Mouse (Mus musculus) heart, embryonic 16.5 days (tissue): ENCODE results near the gene Snorc. TPM values are rescaled to one million over a fixed set of nuclear protein-coding genes. Genes with fewer than 3 reads are reported as not detected.

Experiments used
- ATAC-seq: fragments of 200-750 bp; cut with Nextera tagmentation; replicated peaks from 2 replicates; pipeline ENCODE4 v1.8.0; 2017; ENCODE audit warnings: moderate number of reproducible peaks; ENCODE audit not compliant: insufficient read depth, low FRiP score; ENCODE audit errors: extremely low read depth
- H3K27ac ChIP-seq: fragments of 300-500 bp; sonication (generic); 2 replicates; pipeline ENCODE4 v1.5.1; 2014; ENCODE audit warnings: mild to moderate bottlenecking, low read length, control low read depth, moderate library complexity
- H3K27me3 ChIP-seq: fragments of 300-500 bp; sonication (generic); 2 replicates; pipeline ENCODE4 v1.6.1; 2014; ENCODE audit warnings: low read length, mixed read lengths; ENCODE audit not compliant: control insufficient read depth, insufficient read depth
- H3K36me3 ChIP-seq: fragments of 300-500 bp; sonication (generic); 2 replicates; pipeline ENCODE4 v1.6.1; 2014; ENCODE audit not compliant: control insufficient read depth, insufficient read depth
- H3K4me1 ChIP-seq: fragments of 300-500 bp; sonication (generic); 2 replicates; pipeline ENCODE4 v1.6.1; 2014; ENCODE audit warnings: low read length, mixed read lengths; ENCODE audit not compliant: control insufficient read depth, insufficient read depth
- H3K4me2 ChIP-seq: fragments of 300-500 bp; sonication (generic); 2 replicates; pipeline ENCODE4 v1.6.1; 2014; ENCODE audit warnings: low read depth, mild to moderate bottlenecking, control low read depth, low read length
- H3K4me3 ChIP-seq: fragments of 300-500 bp; sonication (generic); 2 replicates; pipeline ENCODE4 v1.5.1; 2014; ENCODE audit warnings: mild to moderate bottlenecking, control low read depth, low read length
- H3K9ac ChIP-seq: fragments of 300-500 bp; sonication (generic); 2 replicates; pipeline ENCODE4 v1.6.1; 2014; ENCODE audit warnings: low read length, control low read depth
- H3K9me3 ChIP-seq: fragments of 300-500 bp; sonication (generic); replicated peaks from 2 replicates; pipeline ENCODE4 v1.6.1; 2016; ENCODE audit warnings: low read length; ENCODE audit not compliant: control insufficient read depth
- WGBS: fragments of 180-500 bp; shearing (Covaris S2); extraction: QIAGEN DNeasy Blood & Tissue Kit; methylation state at CpG from one replicate; pipeline ENCODE4 v1.1.7; 2014; 5-methylcytosine and 5-hydroxymethylcytosine counted together
- polyA plus RNA-seq: library from polyadenylated mRNA; unstranded; fragments of >200 nt; fragmentation: Nextera tagmentation; extraction: Ambion mirVana; gene quantifications from 2 replicates; pipeline ENCODE4 v1.2.1, GENCODE M21; 2015

Gene Snorc
- polyA plus RNA-seq, 1 experiment from 2014 or later: not detected

GRCm38 (mm10) chr1:87468321-87468720, 1.8 kb upstream of the Snorc start:
- no peaks in the 10 kb centered on the region for H3K4me1 ChIP-seq
- no peak overlapping the region for H3K9ac ChIP-seq
- no peak overlapping the region for H3K4me3 ChIP-seq
- no peak overlapping the region for H3K4me2 ChIP-seq
- H3K27ac ChIP-seq: no peak overlapping the region
- 71% methylated on average over 6 of the region's 6 CpGs for WGBS
- H3K27me3 ChIP-seq: no peaks in the 10 kb centered on the region
- H3K9me3 ChIP-seq: no peaks in the 10 kb centered on the region
- H3K36me3 ChIP-seq: no peaks in the 10 kb centered on the region
- no peak for ATAC-seq

DNA sequence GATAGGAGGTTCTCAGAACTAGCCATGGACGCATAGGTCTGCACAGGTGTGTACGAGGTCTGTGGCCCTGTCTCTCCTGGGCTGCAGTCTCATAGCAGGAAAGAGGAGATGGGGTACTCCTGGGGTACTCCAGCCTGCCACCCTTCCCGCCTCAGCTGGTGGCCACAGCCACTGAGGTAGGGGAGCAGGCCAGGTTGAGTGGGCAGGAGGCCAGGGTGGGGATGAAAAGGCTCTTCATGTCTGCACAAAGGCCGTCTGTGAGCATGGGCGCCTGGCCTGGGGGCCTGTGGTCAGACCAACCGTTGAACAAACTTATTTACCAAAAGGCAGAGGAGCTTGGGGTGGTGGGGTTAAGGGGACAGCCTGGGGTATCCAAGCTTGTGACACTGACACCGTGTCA, 1.8 kb downstream of the Snorc start:
- Histone ChIP-seq H3K4me2 (no peak overlapping the region), H3K9ac (no peak overlapping the region), H3K27me3 (peaks cover 24% of the 10 kb centered on the region), H3K4me3 (no peak overlapping the region), H3K9me3 (no peaks in the 10 kb centered on the region), H3K27ac (no peak overlapping the region), H3K36me3 (no peaks in the 10 kb centered on the region), H3K4me1 (peaks cover 3% of the 10 kb centered on the region; the same call in 1 of the 2 replicates)
- WGBS: 76% methylated on average over 7 of the region's 7 CpGs
- ATAC-seq: no peak

- no peak overlapping the region for H3K9ac ChIP-seq
- H3K4me3 ChIP-seq: no peak overlapping the region
- no peak overlapping the region for H3K27ac ChIP-seq
- H3K9me3 ChIP-seq: no peaks in the 10 kb centered on the region
- WGBS: 65% methylated on average over 7 of the region's 7 CpGs
- H3K4me1 ChIP-seq: peaks cover 3% of the 10 kb centered on the region; the same call in 1 of the 2 replicates
- no peaks in the 10 kb centered on the region for H3K36me3 ChIP-seq
- ATAC-seq: no peak
- H3K4me2 ChIP-seq: no peak overlapping the region
- peaks cover 29% of the 10 kb centered on the region for H3K27me3 ChIP-seq
These were observed 2.5 kb downstream of the Snorc start for GRCm38 (mm10) chr1:87472576-87472975.

DNA sequence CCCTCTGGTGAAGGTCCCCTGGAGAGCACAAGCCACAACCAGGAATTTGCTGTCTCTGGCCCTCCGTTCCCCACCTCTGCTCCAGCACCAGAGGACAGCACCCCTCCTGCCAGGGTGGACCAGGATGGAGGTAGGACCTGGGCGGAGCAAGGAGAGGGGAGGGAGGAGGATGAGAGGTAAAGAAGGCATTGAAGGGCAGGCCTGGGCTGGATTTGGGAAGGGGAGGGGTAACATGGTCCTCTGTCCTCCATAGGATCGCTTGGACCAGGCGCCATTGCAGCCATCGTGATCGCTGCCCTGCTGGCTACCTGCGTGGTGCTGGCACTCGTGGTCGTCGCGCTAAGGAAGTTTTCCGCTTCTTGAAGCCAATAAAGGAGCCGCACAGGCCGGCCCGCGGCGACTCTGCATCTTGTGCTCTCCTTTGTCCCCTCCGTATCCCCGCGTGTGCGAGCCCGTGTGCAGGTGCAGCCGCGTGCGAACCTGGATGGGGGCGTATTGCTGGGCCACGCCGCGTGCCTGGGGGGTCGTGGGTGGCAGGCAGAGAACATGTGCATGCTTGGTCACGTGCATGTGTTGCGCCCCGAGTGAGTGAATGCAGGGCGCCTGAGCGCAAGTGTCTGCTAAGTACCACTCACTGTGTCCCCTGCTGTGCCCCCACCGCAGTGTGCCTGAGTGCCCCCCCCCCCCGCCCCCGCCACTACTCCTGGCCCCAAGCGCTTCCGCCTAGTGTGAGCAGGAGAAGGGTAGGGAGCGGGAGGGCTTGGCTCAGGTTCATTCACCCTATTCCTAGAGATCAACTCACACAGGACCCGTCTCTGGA, 5.2 kb downstream of the Snorc start:
- Histone ChIP-seq H3K9ac (no peak overlapping the region), H3K27ac (no peak overlapping the region)

GRCm38 (mm10) chr1:87482546-87482945, 12.5 kb downstream of the Snorc start:
- H3K9ac ChIP-seq: no peak overlapping the region
- ATAC-seq: no peak

More for the DNA sequence above, 5.2 kb downstream of the Snorc start:
- no peak for ATAC-seq
- peaks cover 29% of the 10 kb centered on the region for H3K27me3 ChIP-seq
- H3K4me1 ChIP-seq: peaks cover 3% of the 10 kb centered on the region; the same call in 1 of the 2 replicates
- H3K4me2 ChIP-seq: peak overlapping the region; percentile 59
- H3K9me3 ChIP-seq: no peaks in the 10 kb centered on the region
- no peaks in the 10 kb centered on the region for H3K36me3 ChIP-seq
- peak overlapping the region; percentile 41 for H3K4me3 ChIP-seq
- 2% methylated on average over 39 of the region's 42 CpGs for WGBS

DNA sequence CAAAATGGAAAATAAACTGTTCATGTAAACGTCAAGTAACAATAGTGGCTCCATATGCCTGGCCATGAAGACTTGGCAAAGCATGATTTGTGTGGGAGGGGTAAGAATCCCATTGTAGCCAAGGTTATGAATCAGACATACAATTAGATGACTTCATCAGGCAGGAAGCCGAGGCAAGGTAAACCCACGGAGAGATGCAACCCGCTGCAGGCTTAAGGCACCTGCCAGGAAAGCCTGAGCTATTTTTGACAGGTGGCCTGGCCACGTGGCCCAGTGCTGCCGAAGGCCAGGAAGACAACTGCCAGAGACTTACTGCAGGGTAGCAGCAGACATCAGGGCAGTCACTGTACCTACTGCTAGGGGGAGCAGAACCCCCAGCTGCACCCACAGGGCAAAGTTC, 16.3 kb downstream of the Snorc start:
- no peaks in the 10 kb centered on the region for H3K36me3 ChIP-seq
- no peaks in the 10 kb centered on the region for H3K27me3 ChIP-seq
- no peak for ATAC-seq
- H3K27ac ChIP-seq: no peak overlapping the region
- H3K4me2 ChIP-seq: no peak overlapping the region
- H3K9ac ChIP-seq: no peak overlapping the region
- H3K9me3 ChIP-seq: no peaks in the 10 kb centered on the region
- WGBS: 49% methylated on average over 6 of the region's 6 CpGs
- H3K4me1 ChIP-seq: no peaks in the 10 kb centered on the region
- no peak overlapping the region for H3K4me3 ChIP-seq

More at GRCm38 (mm10) chr1:87482546-87482945, 12.5 kb downstream of the Snorc start:
- H3K4me1 ChIP-seq: no peaks in the 10 kb centered on the region
- no peak overlapping the region for H3K4me3 ChIP-seq
- no peak overlapping the region for H3K27ac ChIP-seq
- WGBS: 85% methylated on average over 4 of the region's 4 CpGs
- no peak overlapping the region for H3K4me2 ChIP-seq
- no peaks in the 10 kb centered on the region for H3K27me3 ChIP-seq
- no peaks in the 10 kb centered on the region for H3K36me3 ChIP-seq
- no peaks in the 10 kb centered on the region for H3K9me3 ChIP-seq

GRCm38 (mm10) chr1:87492285-87492684, 22.2 kb downstream of the Snorc start:
- no peak overlapping the region for H3K4me2 ChIP-seq
- H3K9me3 ChIP-seq: peaks cover 3% of the 10 kb centered on the region; the same call in 1 of the 2 replicates
- H3K4me1 ChIP-seq: no peaks in the 10 kb centered on the region
- H3K9ac ChIP-seq: no peak overlapping the region
- H3K36me3 ChIP-seq: no peaks in the 10 kb centered on the region
- no peak overlapping the region for H3K27ac ChIP-seq
- WGBS: 42% methylated on average over 3 of the region's 3 CpGs
- ATAC-seq: no peak
- no peak overlapping the region for H3K4me3 ChIP-seq
- no peaks in the 10 kb centered on the region for H3K27me3 ChIP-seq

- Histone ChIP-seq H3K4me3 (no peak overlapping the region), H3K4me2 (no peak overlapping the region), H3K9ac (no peak overlapping the region), H3K4me1 (no peaks in the 10 kb centered on the region), H3K36me3 (no peaks in the 10 kb centered on the region), H3K9me3 (peaks cover 3% of the 10 kb centered on the region; the same call in 1 of the 2 replicates), H3K27me3 (no peaks in the 10 kb centered on the region), H3K27ac (no peak overlapping the region)
- WGBS: 61% methylated on average over 4 of the region's 4 CpGs
- no peak for ATAC-seq
These were observed 23.5 kb downstream of the Snorc start for GRCm38 (mm10) chr1:87493542-87493941.

GRCm38 (mm10) chr1:87505524-87505923, 35.5 kb downstream of the Snorc start:
- Histone ChIP-seq H3K36me3 (no peaks in the 10 kb centered on the region), H3K4me3 (no peak overlapping the region), H3K27me3 (peaks cover 33% of the 10 kb centered on the region), H3K9me3 (no peaks in the 10 kb centered on the region), H3K4me1 (peaks cover 9% of the 10 kb centered on the region), H3K4me2 (no peak overlapping the region), H3K9ac (no peak overlapping the region), H3K27ac (no peak overlapping the region)
- ATAC-seq: no peak
- 91% methylated on average over 4 of the region's 4 CpGs for WGBS
